Mouse (Mus musculus) embryo, embryonic 10.5 days (tissue): ENCODE measurements around the gene Kxd1.

Experiments
- DNase-seq: peaks from one replicate; pipeline ENCODE4 v3.0.0-alpha.2; 2015; ENCODE audit warnings: low spot score

Kxd1 gene

GRCm38 (mm10) chr8:70547762-70548161, 20.0 kb upstream of the Kxd1 start:
- DNase-seq: no peak

GRCm38 (mm10) chr8:70546412-70546811, 18.7 kb upstream of the Kxd1 start:
- no peak for DNase-seq

- DNase-seq: no peak
Measured at GRCm38 (mm10) chr8:70544200-70544687, 16.5 kb upstream of the Kxd1 start.

- DNase-seq: no peak
Measured at GRCm38 (mm10) chr8:70541081-70541480, 13.3 kb upstream of the Kxd1 start.

DNA sequence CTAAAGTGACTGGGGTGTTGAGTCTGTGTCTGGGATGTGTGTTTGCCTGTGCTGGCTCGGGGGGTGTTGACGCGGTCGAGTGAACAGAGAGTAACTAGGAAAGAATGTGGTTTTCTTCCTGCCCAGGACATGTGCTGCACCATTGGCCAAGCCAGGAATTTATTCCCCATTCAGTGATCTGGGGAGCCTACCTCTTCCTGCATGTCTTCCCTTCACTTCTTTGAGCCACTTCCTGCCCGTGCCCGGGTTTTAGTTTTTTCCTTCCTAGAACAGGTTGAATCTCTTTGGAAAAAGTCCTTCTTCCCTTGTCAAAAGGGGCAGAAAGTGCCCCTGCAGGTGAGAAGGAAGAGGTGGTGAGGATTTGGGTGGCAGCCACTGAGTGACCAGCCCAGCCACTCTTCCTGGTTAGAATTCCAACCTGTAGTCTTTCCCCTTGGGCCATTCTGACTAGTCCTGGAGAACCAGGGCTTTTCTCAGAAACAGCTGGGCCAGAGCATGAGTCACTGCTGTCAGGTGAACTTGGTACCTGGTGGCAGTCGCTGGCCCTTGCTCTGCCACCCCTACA, 12.8 kb upstream of the Kxd1 start:
- DNase-seq: no peak

DNA sequence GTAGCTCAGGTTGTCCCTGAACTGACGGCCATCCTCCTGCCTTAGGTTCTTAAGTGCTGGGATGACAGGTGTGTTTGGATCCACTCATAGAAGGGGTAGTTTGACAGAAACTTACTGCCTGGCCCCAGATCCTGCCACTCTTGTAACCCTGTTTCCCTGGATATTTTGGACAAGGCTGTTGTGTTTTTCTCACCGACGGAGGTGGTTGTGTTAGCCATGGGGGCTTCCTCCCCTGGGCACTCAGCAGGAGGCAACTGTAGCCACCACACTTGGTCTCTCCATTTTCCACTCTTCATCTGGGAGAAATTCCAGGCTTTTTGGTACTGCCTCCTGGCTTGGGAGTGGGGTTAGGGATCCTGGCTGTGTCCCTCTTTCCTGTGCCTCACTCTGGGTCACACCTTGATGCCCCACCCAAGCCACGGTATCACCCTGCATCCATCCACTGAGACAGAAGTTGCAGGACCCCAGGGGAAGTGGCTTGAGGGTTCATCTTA, 12.3 kb upstream of the Kxd1 start:
- no peak for DNase-seq

GRCm38 (mm10) chr8:70539077-70539813, 11.5 kb upstream of the Kxd1 start, which contains the start of gene Ell:
Ell (plus strand) TSS chr8:70539457.
- peak; percentile 99 for DNase-seq

DNA sequence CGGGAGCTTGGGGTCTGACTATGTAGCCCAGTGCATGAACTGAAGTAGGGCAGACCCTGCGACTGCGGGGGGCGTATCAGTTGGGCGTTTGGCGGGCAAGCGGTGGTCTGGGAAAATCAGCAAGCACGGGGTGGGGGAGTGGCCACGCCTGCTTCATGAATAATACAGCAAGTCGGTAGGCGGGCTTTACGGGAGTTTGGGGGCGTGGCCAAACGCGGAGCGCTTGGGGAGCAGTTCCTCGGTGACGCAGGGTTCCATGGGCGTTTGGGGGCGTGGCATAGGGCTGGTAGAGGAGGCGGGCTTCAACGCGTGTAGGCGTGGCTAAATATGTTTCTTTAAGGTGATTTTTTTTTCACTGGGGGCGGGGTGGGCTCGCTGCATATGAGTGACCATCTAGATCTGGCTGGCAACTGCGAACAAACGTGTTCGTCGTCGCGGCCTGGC, 10.9 kb upstream of the Kxd1 start:
- DNase-seq: peak; percentile 100

- DNase-seq: peak; percentile 72
Measured at GRCm38 (mm10) chr8:70538024-70538579, 10.3 kb upstream of the Kxd1 start.

DNA sequence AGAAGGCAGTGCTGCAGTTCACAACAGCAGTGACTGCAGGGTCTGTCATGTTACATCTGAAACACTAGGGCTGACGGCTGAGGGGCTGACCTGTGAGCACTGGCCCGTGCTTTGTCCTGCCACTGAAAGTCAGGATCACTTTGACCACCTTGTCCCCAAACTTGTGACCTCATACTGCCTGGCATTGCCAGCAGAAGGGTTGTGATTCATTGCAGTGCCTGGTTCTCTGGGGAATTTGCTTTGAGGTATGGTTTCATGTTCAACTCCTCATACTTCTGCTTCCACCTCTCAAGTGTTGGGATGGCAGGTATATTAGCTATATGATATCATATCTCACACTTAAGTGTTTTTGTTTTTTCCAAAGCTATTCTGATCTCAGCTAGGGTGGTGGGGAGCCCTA, 7.9 kb upstream of the Kxd1 start:
- no peak for DNase-seq

DNA sequence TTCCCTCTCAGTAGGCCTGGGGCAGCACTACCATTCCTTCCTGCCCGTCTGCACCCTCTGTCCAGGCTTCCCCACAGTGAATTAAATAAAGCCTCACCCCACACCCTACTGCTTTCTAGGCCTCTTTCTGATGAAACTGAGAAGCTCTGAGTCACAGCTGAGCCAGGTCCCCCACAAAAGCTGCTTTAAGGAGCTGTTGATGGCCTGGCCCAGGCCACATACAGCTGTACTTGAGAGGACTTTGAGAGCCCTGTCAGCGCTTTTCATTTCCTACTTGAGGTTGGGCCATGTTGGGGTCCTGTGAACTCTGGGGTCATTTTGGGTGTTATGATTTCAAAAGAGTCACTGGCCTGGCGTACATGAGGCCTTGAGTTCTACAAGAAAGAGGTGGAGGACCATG, 7.5 kb upstream of the Kxd1 start:
- no peak for DNase-seq

DNA sequence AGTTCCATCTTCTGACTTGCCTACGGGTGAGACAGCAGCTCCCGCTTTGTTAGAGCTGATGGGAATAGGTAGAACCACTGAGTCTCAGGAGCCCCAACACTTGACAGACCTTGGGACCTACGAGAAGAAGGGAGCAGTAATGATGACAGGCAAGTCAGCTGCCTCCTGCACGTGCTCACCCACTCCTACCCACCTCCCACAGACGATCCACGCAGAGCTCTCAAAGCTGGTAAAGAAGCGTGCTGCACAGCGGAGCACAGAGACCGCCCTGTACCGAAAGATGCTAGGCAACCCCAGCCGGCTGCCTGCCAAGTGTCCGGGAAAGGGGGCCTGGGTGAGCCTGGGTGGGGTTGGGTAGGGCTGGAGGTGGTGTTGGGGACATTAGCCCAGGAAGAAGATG, 6.5 kb upstream of the Kxd1 start:
- no peak for DNase-seq

DNA sequence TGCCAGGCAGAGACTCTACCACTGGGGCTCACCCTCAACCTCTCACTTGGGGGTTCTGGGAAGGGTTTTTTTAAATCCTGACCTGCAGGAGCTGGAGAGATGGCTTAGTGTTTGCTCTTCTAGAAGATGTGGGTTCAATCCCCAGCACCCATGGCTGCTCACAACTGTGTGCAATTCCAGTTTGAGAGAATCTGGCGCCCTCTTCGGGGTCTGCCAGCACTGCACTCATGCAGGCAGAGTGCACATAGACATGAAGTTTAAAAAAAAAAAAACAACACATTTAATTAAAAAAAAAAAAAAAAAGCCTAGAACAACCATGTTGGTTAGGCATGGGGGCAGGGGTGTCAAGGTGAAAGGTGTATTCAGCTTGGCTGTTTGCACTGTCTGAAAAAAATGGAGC, 2.6 kb upstream of the Kxd1 start:
- no peak for DNase-seq

DNA sequence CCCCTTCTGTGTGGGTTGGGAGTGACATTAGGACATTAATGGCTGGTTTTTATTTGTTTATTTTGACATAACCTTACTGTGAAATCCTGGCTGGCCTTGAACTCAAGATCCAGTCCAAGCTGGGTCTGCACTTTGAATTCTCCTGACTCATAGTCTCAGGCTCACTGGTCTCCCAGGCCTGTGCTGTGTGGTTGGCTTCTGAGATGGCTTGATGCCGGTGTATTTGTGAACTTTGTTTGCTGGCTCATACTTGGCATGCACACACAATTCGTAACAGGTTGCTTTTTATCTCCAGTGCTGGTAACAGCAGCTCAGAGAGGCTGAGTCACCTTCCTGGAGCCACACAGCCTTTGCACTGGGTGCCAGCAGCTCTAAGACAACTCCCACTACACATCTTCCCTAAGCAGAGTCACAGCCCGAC, 2.0 kb upstream of the Kxd1 start:
- no peak for DNase-seq

- no peak for DNase-seq
Measured at GRCm38 (mm10) chr8:70529299-70529698, 1.5 kb upstream of the Kxd1 start.

GRCm38 (mm10) chr8:70528182-70528797, 534 bp upstream of the Kxd1 start:
- no peak for DNase-seq

DNA sequence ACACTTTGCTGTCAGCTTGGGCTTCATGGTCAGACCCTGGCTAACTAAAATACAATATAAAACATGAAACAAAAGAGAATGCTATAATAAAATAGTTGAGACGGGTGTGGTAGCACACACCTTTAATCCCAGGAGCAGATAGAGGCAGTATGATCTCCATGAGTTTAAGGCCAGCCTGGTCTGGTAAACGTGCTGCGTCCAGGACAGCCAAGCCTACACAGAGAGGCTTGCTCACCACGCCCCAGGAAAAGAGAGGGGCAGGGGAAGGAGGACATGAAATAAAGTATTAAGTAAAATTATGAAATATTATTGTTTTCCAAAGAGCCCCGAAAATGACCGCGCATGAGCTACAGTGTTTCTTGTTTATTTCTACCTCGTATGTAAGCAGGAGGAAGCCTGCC, 645 bp downstream of the Kxd1 start:
- DNase-seq: no peak

DNA sequence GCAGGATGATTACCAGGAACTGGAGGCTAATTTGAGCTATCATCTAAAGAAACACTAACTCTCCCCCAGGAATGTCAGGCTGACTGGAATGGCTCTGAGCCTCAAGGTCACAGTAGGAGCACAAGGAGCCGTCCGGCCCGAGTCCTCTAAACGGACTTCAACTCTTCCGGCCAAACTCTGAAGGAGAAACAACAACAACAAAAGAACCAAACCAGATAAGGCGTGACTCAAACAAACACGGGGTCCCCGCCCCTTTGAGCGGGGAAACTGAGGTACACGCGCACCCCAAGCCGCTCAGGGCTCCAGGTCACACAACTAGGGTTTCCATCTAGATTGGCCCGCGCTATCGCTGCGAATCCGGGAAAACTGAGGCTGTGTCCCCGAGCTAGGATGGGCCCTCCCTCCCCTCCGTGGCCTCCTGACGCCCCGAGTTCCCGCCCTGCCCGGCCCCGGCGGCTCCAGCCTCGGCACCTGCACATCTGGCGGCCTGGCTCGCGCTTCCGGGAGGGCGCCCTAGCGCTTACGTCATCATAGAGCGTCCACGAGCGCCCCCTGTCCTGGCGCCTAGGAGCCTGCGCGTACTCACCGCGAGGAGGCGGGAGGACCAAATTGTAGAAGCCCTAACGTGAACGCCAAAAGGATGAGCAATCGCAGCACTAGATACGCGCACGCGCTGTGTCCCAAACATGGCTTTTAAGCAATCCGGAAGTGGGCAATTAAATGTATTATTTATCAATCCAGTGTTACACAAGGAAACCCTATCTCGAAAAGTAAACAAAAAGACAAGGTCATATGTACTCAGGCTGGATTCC, 5.0 kb downstream of the Kxd1 start:
- peak; percentile 99 for DNase-seq

GRCm38 (mm10) chr8:70519606-70520005, 8.2 kb downstream of the Kxd1 start:
- DNase-seq: no peak

GRCm38 (mm10) chr8:70519043-70519442, 8.7 kb downstream of the Kxd1 start:
- no peak for DNase-seq

DNA sequence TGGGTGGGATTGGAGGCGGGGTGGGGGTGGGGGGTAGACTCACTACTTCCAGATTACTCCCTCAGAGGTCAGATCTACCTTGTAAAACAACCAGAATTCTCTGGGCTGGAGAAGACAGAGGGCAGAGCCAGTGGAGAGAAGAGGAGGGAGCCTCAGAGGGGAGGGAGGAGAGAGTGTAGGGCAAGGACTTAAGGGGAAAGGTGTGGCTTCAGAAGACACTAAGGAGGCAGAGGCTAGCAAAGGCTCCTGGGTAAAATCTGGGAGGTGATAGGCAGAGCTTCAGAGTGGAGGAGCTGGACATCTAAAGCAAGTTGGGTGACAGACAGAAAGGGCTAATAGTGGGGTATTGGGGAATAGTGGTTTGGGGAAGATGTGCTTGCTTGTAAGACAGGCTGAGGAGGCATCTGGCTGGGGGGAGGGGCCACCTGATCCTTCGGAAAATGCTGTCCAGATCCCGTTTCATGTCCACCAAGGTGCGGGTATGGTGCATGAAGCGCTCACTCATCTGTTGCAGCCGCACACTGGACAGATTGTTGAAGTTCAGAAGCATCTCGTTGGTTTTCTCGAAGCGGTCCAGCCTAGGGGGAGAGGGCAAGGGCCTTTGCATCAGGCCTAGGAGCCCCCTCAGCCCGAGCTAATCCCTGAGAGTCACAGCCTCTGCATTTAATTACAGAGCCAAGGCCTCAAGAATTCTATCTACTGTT, 9.7 kb downstream of the Kxd1 start:
- DNase-seq: no peak
